Mouse (Mus musculus) layer of hippocampus, postnatal 14 days (tissue): ENCODE results near the gene Pla2g6. TPM values are rescaled to one million over a fixed set of nuclear protein-coding genes. Genes with fewer than 3 reads are reported as not detected.

Experiments used
- DNase-seq, 2 experiments: peaks; one replicate each; pipeline ENCODE4 v3.0.0; 2021 to 2022; ENCODE audit warnings: low spot score in 2 of 2, mixed read lengths in 1 of 2
- microRNA-seq, 2 experiments: library from miRNA; unstranded; fragments of <30 nt; microRNA quantifications; one replicate each; pipeline ENCODE4 v1.2.0; 2021
- total RNA-seq, 2 experiments: library from RNA; stranded (reverse); gene quantifications; 2 replicates each; pipeline ENCODE4 v1.2.3; 2021

Pla2g6 gene
- total RNA-seq, 2 experiments from 2014 or later = 18.5 to 22.3 TPM

DNA sequence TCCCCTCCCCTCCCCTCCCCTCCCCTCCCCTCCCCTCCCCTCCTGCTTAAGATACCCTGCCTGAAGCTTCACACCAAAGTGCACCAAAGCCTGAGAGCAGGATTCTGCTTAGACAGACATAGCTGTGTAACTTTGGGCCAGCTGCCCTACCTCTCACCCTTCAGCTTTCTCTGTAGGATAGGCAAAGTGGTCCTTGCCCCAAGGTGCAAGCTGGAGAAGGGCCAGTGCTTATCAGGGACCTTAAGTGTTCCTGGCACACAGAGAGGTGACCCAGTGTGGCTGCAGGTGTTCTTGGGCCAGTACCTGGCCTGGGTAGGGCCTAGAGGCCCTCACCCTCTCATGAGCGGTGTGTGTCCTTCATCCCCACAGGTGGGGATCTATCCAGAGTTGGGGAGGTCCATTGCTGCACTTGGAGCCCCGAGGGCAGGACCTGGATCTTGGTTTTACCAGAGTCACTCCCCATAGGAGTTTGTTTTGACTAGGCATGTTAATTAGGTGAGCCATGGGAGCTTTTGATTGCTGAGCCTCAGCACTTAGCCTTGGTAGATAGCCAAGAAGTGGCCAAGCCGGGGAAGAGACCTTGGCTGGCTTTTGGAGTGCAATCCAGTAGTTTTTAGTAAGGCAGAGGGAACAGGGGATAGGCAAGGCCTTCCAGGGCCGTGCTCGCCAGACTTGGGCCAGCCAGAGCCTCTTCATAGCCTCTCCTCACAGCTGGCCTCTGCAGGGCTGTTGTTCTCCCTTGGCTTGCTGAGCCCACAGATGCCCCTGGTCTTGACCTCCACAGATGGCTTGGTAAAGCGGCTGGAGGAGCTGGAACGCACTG is 83.9 kb downstream of the Pla2g6 start:
- no peak for DNase-seq

DNA sequence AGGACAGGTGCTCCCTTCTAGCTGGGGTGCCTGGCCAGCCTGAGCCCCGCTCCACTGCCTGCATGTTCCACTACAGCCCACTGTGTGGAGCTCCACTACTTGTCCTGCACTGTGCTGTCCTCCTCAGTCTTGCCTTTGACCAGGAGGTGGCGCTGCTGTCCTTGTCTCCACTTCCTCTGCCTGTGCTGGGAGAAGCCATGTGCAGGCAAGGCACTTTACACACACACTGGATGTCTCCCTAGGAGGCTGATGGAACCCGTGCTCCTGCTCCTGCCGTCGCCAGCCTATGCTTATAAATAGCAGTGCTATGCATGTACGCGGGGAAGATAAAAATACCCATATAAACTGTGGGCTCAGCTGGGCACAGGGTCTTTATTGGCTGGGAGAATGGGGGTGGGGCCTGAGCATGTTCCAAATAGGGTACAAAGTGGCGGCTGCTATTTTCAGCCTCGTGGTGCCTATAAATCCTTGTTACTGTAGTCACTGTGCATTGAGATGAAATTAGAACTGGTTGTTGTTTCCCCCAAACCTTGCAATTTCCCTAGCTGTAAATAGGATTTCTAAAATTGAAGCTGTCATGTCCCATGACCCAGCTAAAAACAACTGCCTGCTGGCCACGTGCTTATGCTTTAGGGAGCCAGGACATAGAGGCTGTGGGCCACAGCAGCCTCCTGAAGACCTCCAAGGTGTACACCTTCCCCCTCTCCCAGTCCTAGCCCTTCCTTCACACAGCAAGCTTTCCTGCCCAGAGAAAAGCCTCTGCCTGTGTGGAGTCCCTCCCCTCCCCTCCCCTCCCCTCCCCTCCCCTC is 84.8 kb downstream of the Pla2g6 start:
- peak; percentile 99 for DNase-seq

DNA sequence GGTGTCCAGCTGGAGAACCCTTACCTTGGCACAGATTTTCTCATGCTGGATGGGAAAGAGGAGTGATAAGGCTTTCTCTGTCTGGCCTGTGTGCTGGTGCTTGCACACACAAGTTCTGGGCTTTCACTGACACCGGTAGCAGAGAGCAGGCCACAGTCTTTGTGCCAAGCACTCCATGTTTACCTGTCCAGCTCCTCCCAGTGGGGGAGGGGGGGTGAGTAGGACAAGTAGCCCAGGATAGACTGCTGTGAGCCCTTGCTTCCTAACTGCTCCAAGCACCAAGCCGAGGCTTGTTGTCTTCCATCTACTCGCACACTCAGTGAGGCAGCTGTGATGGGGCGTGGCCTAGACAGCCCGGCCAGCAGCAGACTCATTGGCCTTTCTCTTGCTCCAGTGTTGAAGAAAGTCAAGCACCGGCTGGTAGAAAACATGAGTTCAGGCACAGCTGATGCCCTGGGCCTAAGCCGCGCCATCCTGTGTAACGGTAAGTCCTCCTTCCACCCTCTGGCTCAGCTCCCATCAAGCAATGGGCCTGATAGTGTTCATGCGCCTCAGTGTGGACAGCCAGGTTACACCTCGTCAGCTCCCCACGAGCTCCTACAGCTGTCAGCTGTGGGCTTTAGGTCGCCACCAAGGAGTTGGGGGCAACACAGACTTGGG is 85.5 kb downstream of the Pla2g6 start:
- DNase-seq = no peak

DNA sequence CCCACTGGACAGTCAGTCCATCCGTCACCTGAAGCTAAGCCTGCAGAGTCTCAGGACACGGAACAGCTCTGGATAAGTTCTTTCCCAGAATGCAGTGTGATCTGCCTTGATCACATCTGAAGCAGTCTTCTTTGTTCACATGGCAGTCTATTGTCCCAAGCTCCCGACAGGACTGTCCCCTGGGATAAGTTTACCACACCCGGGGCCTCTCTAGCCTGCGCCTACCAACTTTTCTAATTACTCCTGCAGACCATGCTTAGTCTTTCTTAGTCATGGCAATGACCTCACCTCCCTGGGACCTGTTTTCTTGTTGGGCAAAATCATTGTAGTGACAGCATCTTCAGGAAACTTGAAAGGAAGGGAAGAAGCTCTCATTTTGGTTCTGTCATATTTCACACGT is 90.2 kb downstream of the Pla2g6 start:
- no peak for DNase-seq

Small RNAs within 50 kb of the gene (microRNA-seq; reads per million reads assigned to microRNA genes)
- gene Mir1943 = 2.3 reads per million in 2 experiments

Other genes with a start within 250 kb of the Pla2g6 start
- 10 to 100 TPM; 36.5 to 39.3 TPM for gene Micall1, start 219.5 kb downstream of the Pla2g6 start, total RNA-seq
- 100 to 1,000 TPM; 114 to 125 TPM for gene Polr2f, start 187.4 kb downstream of the Pla2g6 start, total RNA-seq
- 10 to 100 TPM; 12.4 to 13.5 TPM for gene 1700088E04Rik, start 187.1 kb downstream of the Pla2g6 start, total RNA-seq
- 10 to 100 TPM; 52.2 to 54.1 TPM for gene Sox10, start 163.2 kb downstream of the Pla2g6 start, total RNA-seq
- gene Pick1, start 99.2 kb downstream of the Pla2g6 start, total RNA-seq = 10 to 100 TPM; 47.6 to 47.8 TPM
- 1 to 10 TPM; 1.3 to 1.7 TPM for gene Gm49486, start 99.0 kb downstream of the Pla2g6 start, total RNA-seq
- gene Slc16a8, start 73.6 kb downstream of the Pla2g6 start, total RNA-seq = 1 to 10 TPM in 1 of 2 experiments, under 1 TPM in 1; 0.21 to 1.0 TPM
- 1 to 10 TPM; 2.7 to 4.0 TPM for gene Baiap2l2, start 42.9 kb downstream of the Pla2g6 start, total RNA-seq
- 1 to 10 TPM; 1.7 to 2.0 TPM for gene Maff, start 18.2 kb upstream of the Pla2g6 start, total RNA-seq
- gene Tmem184b, start 75.2 kb upstream of the Pla2g6 start, total RNA-seq = 10 to 100 TPM; 47.4 to 49.2 TPM
- gene Csnk1e, start 127.2 kb upstream of the Pla2g6 start, total RNA-seq = 100 to 1,000 TPM; 139 to 147 TPM
- 10 to 100 TPM; 69.2 to 72.7 TPM for gene Kcnj4, start 176.9 kb upstream of the Pla2g6 start, total RNA-seq
- 1 to 10 TPM; 1.4 to 1.8 TPM for gene Kdelr3, start 188.0 kb upstream of the Pla2g6 start, total RNA-seq
- gene Ddx17, start 218.4 kb upstream of the Pla2g6 start, total RNA-seq = 100 to 1,000 TPM; 353 to 381 TPM